Mouse (Mus musculus): ENCODE data around the gene Mpdz.
A peak's percentile ranks its signal among the peaks of the same experiment; 100 is the strongest.

GRCm38 (mm10) chr4:81430105-81430504 is 12.5 kb downstream of the Mpdz start:
- TF ChIP-seq CTCF (IDR thresholded peaks at IDR 0.05) (no peak), EP300 (IDR thresholded peaks at IDR 0.05; ENCODE audit: insufficient read depth, low read depth, low read length) (peak; percentile 43; the same call in 1 of the 2 replicates)

Data from heart, adult 2 months (tissue).